Mouse (Mus musculus) brain, embryonic 14.5 days (tissue): ENCODE measurements around the gene Actr3.

Experiments used
- CTCF ChIP-seq: fragments of 200-500 bp; IDR thresholded peaks from 2 replicates; pipeline ENCODE4 v1.5.1; 2012; ENCODE audit warnings: inconsistent platforms, mild to moderate bottlenecking, moderate library complexity, borderline replicate concordance; ENCODE audit not compliant: insufficient read depth, insufficient read length; ENCODE audit errors: extremely low read depth
- POLR2A ChIP-seq: fragments of 200-500 bp; IDR thresholded peaks from 2 replicates; pipeline ENCODE4 v1.6.1; 2012; ENCODE audit warnings: mild to moderate bottlenecking, inconsistent platforms, borderline replicate concordance; ENCODE audit not compliant: poor library complexity, insufficient read depth, insufficient read length, severe bottlenecking; ENCODE audit errors: extremely low read depth

- TF ChIP-seq POLR2A (no peak), CTCF (no peak)
Measured at GRCm38 (mm10) chr1:125395391-125395790, 40.1 kb downstream of the Actr3 start.
